Mouse (Mus musculus) heart, adult 8-10 months (tissue): Measurements from ENCODE around the gene Tom1l2. TPM values are rescaled to one million over a fixed set of nuclear protein-coding genes. Genes with fewer than 3 reads are reported as not detected.

Source experiments
- DNase-seq: peaks from one replicate; pipeline ENCODE4 v3.0.0; 2022; ENCODE audit warnings: low spot score
- total RNA-seq, 4 experiments: library from RNA; stranded (reverse); gene quantifications; 2 replicates each; pipeline ENCODE4 v1.2.4; 2022

Tom1l2 gene
- total RNA-seq, 4 experiments from 2014 or later = 121 to 134 (median 127) TPM

DNA sequence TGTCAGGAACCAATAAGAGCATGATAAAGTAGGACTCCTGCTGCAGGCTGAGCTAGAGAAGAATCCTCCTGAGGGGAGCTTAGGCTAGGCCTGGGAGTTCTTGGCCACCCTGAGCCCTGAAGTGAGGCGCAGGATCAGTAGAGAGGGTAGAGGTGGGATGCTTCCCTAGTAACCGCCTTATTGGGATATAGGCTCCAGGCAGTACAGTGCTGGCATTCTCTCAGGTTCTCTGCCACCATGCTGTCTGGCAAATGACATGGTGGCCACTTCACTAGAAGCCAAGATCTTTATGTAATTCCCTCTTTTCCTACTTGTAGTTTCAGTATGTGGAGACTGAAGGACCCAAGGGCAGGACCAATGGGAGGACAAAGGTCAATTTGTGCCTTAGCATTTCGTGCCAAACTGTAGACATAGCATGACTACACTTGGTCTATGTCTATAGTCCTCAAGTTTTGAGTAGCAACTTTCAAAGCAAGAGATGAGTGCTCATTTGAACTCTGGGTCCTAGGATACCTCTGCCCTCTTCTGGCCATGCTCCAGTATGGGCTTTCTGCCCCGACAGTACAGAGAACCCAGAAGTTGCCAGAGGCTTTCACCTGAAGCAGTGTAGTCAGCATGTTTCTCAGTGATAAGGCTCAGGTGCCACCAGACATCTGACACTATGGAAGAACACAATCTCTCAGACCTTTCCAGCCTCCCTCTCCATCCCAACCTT is 87.3 kb downstream of the Tom1l2 start:
- no peak for DNase-seq

DNA sequence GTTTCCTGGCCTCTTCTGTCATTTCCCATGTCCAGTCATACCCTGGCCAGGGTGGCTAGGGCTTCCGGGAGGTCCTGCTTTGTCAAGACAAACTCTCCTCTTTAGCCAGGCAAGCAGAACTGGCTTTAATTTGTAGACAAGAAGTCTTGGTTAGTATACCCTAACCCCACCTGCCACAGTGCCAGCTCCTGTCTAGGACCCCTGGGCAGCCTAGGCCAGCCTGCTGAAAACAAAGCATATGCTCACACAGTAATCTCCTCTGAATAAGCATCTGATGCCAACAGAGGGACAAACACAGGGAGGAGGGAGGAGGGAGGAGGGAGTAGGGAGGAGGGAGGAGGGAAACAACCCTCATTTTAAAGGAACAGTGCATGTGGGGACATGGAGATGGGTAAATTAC is 88.1 kb downstream of the Tom1l2 start:
- no peak for DNase-seq

DNA sequence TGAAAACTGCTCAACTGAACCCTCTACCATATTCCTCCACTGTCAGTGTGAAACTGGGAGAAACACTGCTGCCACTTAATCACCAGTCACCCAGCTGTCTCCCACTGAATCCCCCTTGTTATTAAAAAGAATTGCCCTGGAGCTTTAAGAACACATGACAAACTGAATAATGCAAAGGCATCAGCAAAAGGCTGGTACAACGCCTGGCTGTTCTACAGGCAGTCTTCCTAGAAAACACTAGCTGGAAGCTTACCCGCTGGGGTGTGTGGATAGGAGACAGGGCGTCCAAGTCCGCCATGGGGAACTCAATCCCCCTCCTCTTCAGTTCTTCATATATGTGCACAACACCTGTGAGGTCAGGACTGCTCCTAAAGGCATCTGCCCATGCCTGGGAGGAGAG is 90.3 kb downstream of the Tom1l2 start:
- DNase-seq = no peak

DNA sequence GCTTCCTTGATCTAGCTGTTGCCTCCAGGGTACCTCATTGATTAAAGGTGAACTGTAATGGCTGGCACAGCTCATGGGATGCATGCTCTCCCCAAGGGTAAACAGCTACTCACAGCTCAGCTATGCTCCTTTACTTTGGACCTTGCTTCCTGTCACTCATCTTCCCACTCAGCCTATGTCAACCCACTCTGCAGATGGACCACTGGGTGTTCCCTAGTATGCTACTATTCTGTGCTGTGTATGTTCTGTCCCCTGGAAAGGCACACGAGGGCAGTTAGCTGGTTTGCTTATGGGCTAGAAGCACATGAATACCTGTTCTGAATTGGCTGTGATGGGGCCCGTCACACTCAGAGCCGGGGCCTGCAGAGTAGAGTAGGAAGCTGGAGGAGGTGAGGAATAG is 92.0 kb downstream of the Tom1l2 start:
- DNase-seq = no peak

DNA sequence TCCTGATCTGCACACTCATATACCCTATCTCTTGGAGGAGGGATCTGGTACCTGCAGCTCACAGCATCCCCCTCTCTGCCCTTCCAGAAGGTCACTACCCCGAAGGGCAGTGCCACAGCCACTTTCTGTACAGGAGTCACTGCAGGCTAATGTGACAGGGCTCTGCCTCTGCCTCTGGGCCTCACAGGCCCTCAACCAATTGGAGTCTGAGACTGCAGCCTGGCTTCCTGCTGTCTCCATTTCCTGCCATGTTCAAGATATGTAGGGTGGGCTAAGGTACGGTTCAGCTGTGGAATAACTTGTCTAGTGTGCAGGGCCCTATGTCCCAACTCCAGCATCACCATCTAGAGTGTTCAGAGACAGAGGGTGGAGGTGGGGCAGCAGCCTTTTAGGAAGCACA is 95.0 kb downstream of the Tom1l2 start:
- DNase-seq = no peak

DNA sequence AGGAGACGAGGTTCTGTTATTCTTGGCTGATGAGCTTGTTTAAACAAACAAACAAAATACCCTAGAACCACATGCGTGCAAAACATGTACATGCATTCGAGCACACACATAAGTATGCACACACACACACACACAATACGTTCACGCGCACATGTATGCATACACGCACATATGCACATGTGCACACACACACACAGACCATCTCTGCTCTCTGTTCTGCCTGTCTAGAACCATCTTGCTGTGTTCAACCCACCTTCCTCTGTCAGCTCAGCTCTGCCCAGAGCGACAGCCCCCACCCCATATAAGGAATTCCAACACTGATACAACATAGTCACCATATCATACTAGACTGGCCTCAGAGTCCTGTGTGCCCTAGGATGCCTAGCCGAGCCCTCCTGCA is 96.0 kb downstream of the Tom1l2 start:
- no peak for DNase-seq

DNA sequence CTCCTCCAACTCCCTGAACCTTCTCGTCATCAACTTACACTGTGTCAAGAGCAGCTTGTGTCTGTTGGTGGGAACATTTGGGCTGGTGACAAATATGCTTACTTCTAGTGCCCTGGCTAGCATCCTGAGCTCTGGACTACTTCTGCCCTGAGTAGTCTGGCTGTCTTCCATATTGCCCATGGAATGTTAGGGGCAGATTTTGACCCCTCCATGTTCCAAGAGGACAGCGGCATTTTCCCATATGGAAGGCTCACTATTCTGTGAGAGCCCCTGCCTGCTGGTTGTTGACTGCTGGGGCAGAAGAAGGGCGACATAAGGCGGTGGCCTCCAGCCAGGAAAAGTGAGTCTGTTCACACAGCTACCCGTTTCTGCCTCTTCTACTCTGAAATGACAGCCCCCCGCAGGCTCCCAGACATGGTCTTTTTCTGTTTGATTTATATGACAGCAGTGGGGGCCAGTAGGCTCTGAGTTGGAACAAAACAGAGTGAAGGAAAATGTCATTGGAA is 96.5 kb downstream of the Tom1l2 start:
- no peak for DNase-seq

DNA sequence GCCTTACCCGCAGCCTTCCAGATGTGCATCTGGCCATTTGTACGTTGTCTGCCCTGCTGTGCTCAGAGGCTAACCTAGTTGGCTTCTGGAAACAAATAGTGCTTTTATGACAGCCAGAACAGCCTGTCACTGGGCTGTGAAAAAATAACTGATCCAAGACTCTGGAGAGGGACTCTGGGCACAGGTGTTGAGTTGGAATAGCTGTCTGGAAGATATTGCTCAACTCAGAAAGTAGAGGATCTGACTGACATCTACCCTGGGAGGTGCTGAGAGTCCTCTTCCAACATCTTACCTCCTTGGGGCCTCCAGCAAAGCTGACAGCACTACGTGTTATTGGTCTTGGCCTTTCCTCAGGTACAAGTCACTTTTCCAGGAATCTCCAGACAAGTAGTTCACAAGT is 97.1 kb downstream of the Tom1l2 start:
- DNase-seq = no peak

DNA sequence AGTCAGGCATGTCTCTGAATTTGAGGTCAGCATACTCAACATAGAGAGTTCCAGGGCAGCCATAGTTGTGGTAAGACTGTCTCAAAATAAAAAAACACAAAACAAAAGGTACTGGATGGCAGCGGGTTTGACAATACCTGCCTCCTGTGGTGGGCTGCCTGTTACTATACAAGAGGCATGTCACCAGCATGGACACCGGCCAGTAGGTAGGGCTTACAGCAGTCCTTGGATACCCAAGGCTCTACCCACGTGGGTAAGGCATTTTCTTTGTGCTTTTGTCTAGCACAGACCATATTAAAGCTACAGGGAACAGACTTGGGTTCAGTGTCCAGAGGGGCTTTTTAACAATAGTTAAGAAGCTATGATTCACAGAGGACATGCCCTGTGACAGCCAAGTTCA is 97.5 kb downstream of the Tom1l2 start:
- no peak for DNase-seq

DNA sequence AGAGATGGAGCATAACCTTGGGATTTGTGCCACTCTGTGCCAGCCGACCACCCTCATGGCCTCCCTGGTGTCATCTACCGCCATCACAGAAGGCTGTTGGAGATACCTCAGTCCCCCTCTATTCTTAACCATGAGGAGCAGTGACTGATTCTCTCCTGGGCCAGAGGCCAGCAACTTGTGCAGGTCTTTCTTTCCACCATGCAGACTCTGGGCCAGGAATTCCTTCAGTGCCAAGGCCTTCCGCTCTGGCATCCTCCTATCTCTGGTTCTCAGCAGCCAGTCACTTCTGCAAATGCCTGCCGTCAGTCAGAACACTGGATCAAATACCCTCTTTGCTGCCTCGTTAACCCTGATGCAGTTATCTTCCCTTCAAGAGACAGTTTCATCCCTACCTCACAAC is 98.4 kb downstream of the Tom1l2 start:
- peak; percentile 41 for DNase-seq

DNA sequence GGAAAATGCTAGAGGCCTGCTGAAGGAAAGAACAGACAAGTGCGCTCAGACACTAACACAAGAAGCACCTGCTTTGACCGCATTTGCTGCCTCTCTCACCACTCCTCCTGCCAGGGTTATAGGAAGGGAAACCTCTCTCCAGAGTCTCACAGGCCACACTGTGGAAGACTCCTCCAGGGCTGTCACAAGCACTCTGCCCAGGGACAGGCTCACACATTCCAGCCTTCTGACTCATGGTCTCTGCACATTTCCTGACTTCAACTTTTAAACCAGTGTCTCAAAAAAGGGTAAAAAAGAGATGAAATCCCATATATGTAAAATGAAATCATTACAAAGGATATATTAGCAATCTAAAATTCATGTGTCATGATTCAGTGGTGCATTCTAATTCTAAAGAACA is 99.2 kb downstream of the Tom1l2 start:
- DNase-seq = no peak

DNA sequence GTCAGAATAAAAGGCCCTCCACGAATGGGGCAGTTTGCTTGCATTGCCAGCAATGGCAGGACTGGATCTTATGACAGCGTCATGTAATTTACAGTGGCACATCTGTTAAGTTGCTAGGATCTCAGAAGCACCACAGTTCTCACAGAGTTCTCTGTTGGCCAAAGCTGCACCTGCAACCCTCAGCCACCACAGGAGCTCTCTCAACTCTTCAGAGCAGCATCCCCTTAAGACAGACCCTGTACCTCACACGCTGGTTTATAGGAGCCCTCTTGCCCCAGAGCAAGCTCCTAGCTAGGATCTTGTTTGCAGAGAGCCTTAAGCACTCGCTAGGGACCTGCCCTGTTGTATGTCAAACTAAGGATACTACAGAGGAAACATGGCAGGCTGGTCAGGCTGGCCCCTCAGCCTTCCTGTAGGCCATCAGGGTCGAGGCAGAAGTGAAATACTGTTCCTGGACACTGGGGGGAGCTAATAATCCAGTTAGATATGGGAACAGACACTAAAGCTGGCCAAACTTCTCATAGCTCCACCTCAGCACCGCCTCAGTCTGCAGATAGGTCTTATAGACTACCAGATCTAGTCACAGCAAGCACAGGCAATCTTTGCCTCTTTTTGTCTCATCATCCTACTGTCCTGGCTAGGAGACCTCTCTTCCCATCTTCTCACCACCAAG is 101.6 kb downstream of the Tom1l2 start:
- peak; percentile 71 for DNase-seq

DNA sequence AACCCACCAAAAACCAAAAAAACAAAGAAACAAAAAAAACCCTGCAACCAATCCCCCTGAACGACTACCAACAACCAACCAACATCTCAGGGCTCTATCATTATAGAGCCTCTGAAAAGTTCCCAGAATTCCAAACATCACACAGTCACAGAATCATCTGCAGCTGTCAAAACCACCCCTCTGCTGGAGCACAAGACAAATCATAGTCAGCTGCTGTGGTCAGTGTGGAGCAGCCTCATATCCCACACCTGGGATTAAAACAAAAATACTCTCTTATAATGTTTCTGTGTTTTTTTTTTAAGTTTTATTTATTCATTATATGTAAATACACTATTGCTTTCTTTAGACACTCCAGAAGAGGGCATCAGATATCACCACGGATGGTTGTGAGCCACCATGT is 102.8 kb downstream of the Tom1l2 start:
- DNase-seq = no peak

DNA sequence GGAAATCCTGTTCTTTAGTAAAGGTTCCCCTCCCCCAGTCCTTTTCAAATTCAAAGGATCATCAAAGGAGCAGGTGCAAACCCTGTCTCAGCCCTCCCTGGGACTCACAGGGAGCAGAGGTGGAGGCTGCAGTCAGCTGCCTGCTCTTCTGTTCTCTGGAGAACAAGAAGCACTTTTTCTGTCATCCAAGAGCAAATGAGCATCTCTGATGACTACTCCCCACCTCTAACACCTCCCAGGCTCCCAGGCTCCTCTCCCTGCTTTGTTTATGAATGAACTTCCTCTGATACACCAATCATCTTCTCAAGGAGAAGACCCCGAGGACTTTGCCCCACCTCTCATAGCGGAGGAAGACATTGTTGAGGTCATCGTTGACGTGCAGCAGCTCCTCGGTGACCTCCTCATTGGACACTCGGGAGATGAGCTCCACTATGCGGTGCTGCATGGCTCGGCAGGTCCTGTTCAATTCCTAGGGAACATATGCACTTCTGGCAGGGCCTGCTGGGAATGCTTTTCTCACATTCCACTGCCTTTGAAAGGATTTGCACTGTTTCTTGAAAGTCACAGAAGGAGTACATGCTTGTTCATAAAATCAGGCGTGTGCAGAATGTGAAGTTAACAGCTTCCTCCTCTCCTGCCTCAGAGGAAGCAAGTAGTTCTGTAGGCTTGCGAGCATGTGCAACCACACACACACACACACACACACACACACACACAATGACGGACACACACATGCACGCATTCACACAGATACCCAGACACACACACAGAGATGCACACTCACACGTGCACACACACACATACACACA is 103.9 kb downstream of the Tom1l2 start:
- DNase-seq = no peak

DNA sequence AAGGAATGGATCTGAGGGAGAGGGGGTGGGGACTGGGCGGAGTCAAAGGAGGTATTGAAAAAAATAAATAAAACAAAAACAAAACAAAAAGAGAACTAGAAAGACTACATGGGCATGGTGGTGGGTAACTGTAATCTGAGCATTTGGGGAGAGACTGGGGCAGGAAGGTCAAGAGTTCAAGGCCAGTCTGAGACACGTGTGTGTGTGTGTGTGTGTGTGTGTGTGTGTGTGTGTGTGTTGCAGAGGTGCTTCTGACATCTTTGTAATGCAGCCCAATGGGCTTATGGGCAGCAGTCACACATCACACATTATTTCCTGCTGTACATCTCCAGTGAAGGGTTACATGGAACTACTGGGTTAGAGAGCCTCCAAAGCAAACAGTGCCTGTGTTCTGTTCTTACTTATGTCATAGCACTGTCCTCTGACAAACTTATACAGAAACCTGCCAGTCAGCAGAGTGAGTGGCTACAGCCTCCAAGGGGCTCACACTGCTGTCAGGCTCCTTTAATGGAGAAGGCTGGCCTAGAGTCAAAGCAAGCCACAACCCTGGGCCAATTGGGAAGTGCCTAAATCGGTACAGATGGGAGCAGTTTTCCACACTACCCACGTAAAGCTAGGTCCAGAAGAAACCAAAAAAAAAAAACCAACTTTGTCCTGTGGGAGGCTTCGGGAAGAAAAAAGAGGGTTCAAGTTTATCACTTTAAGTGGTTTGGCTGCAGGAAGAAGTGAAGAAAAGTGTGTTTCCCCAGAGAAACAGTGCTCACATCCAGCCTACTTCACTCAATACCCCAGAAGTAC is 104.8 kb downstream of the Tom1l2 start:
- DNase-seq = no peak

DNA sequence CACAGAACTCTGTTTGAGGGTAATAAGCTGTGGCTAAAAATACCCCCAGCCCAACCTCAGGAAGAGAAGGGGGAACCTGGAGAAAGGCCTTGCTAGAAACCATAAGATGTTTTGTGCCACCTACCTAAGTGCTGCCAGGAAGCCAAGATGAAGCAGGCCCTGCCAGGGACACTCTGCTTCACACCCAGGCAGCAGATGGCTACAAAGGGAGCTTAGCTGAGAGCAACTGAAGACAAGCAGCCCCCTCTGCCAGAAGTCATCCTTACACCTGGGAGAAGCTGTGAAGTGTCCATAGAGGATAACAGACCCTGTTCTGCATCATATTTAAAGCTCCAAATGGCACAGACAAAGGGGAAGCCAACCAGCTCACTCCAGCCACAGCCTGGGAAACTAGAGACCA is 106.6 kb downstream of the Tom1l2 start:
- DNase-seq = no peak

DNA sequence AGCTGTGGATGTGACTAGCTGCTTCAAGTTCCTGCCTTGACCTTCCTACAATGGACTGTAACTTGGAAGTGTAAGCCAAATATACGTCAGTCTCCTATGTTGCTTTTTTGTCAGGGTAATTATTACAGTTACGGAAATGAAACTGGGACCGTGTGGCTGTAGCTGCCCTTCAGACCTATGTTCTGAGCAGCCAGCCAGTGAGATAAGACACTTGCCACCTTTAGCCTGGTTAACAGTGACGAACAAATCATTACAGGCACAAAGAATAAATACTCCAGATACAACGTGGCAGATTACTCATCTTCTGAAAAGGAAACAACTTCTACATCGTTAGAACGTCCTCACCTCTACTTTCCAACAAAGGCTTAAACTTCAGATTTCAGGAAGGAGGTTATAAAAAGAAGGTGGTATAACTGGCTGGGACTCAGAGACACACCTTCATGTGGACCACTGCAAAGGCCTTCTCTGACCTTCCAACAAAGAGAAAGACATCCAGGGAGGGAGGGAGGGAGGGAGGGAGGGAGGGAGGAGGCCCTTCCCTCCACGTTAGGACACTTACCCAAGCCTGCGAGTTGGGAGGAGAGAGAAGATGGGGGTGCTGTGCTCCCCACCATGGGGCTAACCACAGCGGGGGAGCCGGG is 108.1 kb downstream of the Tom1l2 start:
- DNase-seq = no peak

DNA sequence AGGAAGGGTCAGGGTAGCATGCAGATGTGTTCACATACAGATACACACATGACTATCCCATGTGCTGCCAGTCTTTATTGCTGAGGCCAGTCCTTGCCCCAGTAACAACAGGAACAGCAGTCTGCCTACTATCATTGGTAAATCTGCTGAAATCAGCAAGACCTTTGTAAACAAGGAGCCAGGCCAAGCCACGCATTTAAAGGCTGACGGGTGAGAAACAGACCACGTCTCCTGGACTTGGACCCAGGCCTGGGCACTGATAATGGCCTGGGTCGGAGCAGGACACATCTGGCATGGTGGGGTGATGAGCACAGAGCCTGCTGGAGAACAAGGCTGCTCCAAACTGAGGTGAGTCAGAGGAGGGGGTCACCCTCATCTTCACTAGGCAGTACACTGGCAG is 112.2 kb downstream of the Tom1l2 start:
- DNase-seq = no peak

DNA sequence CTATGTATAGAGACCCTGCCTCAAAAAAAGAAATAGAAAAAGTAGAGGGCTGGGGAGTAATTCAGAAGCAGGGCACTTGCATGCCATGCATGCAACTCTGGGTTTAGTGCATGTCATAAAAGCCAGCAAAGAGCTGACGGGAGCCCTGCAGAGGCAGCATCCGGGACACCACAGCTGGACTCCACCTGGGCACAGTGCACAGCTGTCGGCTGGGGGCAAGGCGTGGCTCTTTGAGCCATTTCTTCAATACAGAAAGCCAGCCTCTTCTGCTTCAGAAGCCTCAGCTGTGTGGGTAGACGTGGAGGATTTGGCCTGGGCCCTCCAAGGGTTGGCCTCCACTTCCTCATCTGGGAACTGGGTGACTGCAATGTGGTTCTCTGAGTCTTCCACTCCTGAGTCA is 117.4 kb downstream of the Tom1l2 start:
- no peak for DNase-seq

DNA sequence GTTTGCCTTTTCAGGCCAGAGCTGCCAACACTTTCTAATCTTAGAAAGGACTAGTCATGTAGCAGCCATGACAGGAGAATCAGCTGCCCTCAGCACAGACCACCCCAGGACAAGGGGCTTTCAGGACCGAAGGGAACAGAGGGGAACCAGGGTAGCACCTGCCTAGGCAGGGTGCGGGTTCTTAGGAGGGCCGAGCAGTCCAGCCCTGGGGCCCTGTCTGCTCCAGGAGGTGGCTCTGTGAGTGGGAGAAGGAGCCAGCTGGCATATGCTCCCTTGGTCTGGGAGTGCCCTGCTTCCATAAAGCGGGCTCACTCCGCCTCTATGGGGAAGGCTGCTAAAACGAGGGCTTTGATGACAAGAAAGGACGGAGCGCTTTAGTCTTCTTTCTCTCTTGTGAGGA is 119.5 kb downstream of the Tom1l2 start:
- no peak for DNase-seq

DNA sequence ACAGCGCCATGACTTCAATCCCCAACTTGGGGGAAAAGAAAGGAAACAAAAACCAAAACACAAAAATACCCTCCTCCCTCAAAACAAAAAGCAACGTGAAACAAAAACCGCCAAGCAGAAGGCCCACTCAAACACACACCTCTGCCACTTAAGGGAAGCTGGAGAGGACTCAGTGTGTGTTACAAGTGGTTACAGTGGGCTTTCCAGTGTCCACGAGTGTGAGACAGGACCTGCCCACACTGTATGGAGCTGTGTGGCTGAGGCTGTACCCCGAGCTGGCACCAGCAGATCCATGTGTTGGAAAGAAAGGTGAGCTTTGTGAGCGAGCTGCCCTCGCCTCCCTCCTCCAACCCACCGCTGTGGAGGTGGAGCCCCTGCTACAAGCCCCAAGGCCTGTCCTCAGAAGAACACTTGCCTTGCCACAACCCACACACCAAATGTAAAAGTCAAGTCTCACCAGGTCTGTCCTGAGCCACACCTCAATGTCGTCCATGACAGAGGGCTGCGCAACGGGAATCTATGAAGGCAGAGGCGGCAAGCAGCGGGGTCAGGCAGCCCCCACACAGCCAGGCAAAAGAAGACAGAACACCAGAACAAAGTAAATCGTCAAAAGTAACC is 120.2 kb downstream of the Tom1l2 start:
- no peak for DNase-seq
